Mouse (Mus musculus) E14TG2a.4 (cell line): ENCODE measurements at regions not wholly inside any gene's neighbourhood (a gene's known extent, or its start where the extent isn't known, plus 50 kb on each side); places are given as distances from the start of the nearest gene placed in this dataset.

Experiments
- H3K27me3 ChIP-seq: 2 replicates; pipeline ENCODE4 v1.6.1; 2014; ENCODE audit warnings: low read length, control low read depth; ENCODE audit not compliant: insufficient read depth
- H3K36me3 ChIP-seq: 2 replicates; pipeline ENCODE4 v1.6.1; 2014; ENCODE audit warnings: low read length, control low read depth; ENCODE audit not compliant: insufficient read depth
- H3K4me1 ChIP-seq: replicated peaks from 2 replicates; pipeline ENCODE4 v1.6.1; 2014; ENCODE audit warnings: low read depth, low read length, control low read depth
- H3K4me3 ChIP-seq: replicated peaks from 2 replicates; pipeline ENCODE4 v1.5.1; 2014; ENCODE audit warnings: mild to moderate bottlenecking, low read length
- H3K9me3 ChIP-seq: 2 replicates; pipeline ENCODE4 v1.6.1; 2014; ENCODE audit warnings: low read length, control low read depth
- CTCF ChIP-seq: conservative IDR thresholded peaks from 2 replicates; pipeline ENCODE4 v1.5.1; 2014; ENCODE audit warnings: low read length
- NANOG ChIP-seq: IDR thresholded peaks from 2 replicates; pipeline ENCODE4 v1.6.1; 2014; ENCODE audit warnings: borderline replicate concordance, low read length, mixed read lengths
- POU5F1 ChIP-seq: IDR thresholded peaks from 2 replicates; pipeline ENCODE4 v1.6.1; 2014; ENCODE audit warnings: low read length, borderline replicate concordance

GRCm38 (mm10) chr3:38641733-38642132, 157.1 kb upstream of the Ankrd50 start:
- H3K4me3 ChIP-seq, result no peak overlapping the region
- no peak for TF ChIP-seq CTCF
- TF ChIP-seq POU5F1, result no peak
- no peak for TF ChIP-seq NANOG
- no peaks in the 10 kb centered on the region for H3K27me3 ChIP-seq
- H3K36me3 ChIP-seq, result no peaks in the 10 kb centered on the region
- no peaks in the 10 kb centered on the region for H3K4me1 ChIP-seq
- H3K9me3 ChIP-seq, result peaks cover 8% of the 10 kb centered on the region; the same call in 1 of the 2 replicates

GRCm38 (mm10) chr3:38636806-38637205, 152.2 kb upstream of the Ankrd50 start:
- Histone ChIP-seq H3K9me3 (no peaks in the 10 kb centered on the region), H3K4me1 (no peaks in the 10 kb centered on the region), H3K4me3 (no peak overlapping the region), H3K27me3 (no peaks in the 10 kb centered on the region), H3K36me3 (no peaks in the 10 kb centered on the region)
- TF ChIP-seq CTCF, result no peak
- TF ChIP-seq NANOG, result no peak
- no peak for TF ChIP-seq POU5F1

DNA sequence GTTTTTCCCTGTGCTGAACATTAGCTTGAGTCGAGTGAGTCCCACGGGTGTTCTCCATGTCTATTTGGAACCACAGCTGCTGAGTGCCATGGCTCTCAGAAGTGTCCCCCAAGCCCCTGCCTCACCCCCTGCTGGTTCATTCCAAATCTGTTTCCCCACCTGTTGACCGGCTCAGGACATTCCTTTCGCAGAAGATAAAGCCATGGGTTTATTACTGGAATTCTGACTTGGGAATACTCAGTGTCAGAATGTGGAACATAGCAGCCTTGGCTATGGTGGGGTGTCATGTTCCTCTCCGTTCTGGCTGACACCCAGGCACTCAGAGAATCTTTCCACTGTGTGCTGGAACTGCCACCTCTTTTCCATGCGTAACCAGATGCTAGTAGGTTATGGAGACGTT, 148.7 kb upstream of the Ankrd50 start:
- H3K4me1 ChIP-seq, result no peaks in the 10 kb centered on the region
- no peak overlapping the region for H3K4me3 ChIP-seq
- H3K9me3 ChIP-seq, result no peaks in the 10 kb centered on the region
- no peaks in the 10 kb centered on the region for H3K36me3 ChIP-seq
- no peaks in the 10 kb centered on the region for H3K27me3 ChIP-seq
- TF ChIP-seq POU5F1 (no peak), NANOG (no peak), CTCF (no peak)

DNA sequence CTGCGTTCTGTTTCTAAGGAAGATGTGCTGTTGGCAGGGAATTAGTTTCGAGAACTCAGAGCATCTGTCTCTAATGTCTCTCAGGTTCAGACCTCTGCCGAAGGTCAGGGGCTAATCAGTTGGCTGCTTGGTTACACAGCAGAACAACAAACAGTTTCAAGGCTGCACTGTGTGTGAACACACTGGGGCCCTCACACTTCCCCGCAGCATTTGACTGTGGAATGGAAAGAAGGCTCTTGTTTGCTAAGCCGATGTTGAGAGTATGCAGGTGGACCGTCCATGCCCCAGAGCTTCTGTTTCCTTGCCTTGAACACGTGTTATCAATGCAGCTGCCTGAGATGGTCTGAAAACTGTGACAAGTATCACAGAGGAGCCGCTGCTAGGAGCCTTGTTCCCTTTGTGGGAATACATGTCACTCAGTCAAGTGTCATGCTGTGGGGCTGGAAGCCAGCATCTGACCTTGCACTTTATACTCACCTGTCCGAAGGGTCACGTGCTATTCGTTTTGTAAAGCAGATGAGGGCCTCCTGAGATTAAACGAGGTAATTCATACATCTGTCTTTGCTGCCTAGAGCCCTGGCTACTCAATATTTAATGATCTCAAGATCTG, 141.0 kb upstream of the Ankrd50 start:
- no peak for TF ChIP-seq NANOG
- no peak for TF ChIP-seq POU5F1
- TF ChIP-seq CTCF, result no peak
- no peaks in the 10 kb centered on the region for H3K9me3 ChIP-seq
- H3K4me1 ChIP-seq, result no peaks in the 10 kb centered on the region
- no peak overlapping the region for H3K4me3 ChIP-seq
- H3K36me3 ChIP-seq, result no peaks in the 10 kb centered on the region
- no peaks in the 10 kb centered on the region for H3K27me3 ChIP-seq

DNA sequence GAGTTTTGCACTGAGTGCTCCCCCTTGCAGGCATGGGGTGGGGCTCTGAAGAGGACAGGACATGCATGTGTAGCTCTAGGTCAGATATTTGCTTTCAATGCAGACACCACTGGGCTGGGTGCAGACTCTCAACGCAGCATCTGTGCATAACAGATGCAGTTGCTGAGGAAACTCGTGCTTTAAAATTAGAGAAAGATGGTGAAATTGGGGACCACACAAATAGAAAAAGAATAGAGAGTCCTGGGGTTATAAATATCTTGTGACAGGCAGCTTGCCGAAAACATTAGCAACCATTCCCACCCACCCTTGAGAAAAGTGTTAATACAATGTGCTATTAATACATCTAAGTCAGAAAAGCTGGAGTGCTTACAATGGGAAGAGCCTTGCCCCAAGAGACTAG, 133.3 kb upstream of the Ankrd50 start:
- TF ChIP-seq NANOG (no peak), POU5F1 (no peak), CTCF (no peak)
- Histone ChIP-seq H3K9me3 (no peaks in the 10 kb centered on the region), H3K36me3 (no peaks in the 10 kb centered on the region), H3K4me1 (no peaks in the 10 kb centered on the region), H3K4me3 (no peak overlapping the region), H3K27me3 (no peaks in the 10 kb centered on the region)

DNA sequence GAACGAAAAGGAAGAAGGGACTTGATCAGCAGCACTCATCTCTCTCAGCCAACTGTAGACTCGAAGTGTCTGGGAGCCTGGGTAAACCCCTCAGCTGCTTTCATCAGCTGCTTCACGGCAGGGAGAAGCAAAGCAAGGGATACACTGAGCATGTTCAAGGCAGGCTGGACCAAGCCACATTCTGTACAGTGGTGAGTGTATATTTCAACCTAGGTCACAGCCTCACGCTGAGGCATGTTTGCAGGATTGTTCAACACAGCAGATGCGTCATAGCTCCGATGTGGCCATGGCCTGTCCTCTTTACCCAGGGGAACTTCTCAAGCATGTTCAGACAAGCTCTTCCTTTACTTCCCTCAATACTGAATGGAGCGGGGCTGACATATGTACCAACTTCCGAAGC, 132.6 kb upstream of the Ankrd50 start:
- H3K9me3 ChIP-seq, result no peaks in the 10 kb centered on the region
- no peaks in the 10 kb centered on the region for H3K27me3 ChIP-seq
- no peaks in the 10 kb centered on the region for H3K36me3 ChIP-seq
- TF ChIP-seq NANOG (no peak), CTCF (no peak), POU5F1 (no peak)
- H3K4me1 ChIP-seq, result no peaks in the 10 kb centered on the region
- H3K4me3 ChIP-seq, result no peak overlapping the region

DNA sequence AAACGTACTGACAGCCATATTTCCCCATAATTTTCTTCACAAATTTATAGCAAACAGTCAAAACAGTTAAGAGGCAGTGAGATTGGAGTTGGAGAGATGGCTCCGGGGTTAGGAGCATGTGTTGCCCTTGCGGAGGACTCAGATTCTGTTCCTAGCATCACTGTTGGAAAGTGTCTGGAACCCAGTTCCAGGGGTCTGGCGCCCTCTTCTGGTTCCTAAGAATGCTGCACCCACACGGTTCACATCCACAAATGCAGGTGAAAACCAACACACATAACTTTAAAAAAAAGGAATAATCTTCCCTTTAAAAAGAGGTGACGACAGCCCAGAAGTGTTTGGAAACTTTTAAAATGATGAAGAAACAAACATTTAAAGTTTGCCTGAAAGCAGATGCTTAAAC, 129.1 kb upstream of the Ankrd50 start:
- 0 out of 2 replicates have a peak, but pooled peaks have one; percentile 14 for TF ChIP-seq CTCF
- no peak for TF ChIP-seq POU5F1
- TF ChIP-seq NANOG, result no peak
- H3K4me3 ChIP-seq, result no peak overlapping the region

DNA sequence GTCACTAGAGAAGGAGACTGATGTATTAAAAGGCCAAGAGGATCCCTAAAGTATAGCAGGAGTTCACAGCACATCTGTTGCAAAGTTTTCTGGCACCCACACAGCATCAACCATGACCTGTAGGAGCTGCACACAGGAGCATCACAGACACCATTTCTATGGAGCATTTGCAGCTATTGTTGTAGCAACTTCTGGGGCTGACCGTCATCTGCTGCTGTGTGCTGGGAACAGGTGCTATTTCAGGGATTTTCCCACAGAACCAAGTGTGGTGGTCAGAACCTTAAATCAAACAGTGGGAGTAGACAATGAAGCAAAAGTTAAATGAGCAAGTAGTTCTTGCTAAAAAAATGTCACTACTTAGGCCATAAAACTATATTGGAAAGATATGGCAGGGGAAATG, 106.9 kb upstream of the Ankrd50 start:
- H3K4me3 ChIP-seq, result no peak overlapping the region
- H3K36me3 ChIP-seq, result no peaks in the 10 kb centered on the region
- no peak for TF ChIP-seq POU5F1
- no peak for TF ChIP-seq CTCF
- TF ChIP-seq NANOG, result no peak
- H3K27me3 ChIP-seq, result no peaks in the 10 kb centered on the region
- H3K4me1 ChIP-seq, result no peaks in the 10 kb centered on the region
- H3K9me3 ChIP-seq, result peaks cover 9% of the 10 kb centered on the region; the same call in 1 of the 2 replicates

More for the DNA sequence above, 129.1 kb upstream of the Ankrd50 start:
- Histone ChIP-seq H3K9me3 (no peaks in the 10 kb centered on the region), H3K27me3 (no peaks in the 10 kb centered on the region), H3K36me3 (no peaks in the 10 kb centered on the region), H3K4me1 (no peaks in the 10 kb centered on the region)

DNA sequence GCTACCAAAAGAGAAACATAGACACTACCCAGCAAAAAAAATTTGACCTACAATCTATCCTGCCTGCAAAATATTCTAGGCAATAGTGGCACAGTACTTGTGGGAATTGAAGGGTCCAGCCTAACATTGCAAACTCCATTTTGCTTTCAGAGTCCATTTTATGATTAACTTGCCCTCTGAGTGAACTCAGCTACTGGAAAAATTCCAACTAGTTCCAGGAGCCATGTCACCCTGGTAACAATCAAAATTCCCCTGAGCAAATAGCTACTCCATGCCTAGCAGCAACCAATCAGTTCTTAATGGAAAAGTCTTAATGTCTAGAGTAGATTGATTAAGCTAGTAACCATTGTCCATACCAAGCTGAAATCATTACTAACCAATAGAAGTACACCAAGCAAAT, 104.3 kb upstream of the Ankrd50 start:
- TF ChIP-seq CTCF (no peak), POU5F1 (no peak), NANOG (no peak)
- H3K4me3 ChIP-seq, result no peak overlapping the region
- no peaks in the 10 kb centered on the region for H3K27me3 ChIP-seq

More for the DNA sequence above, 104.3 kb upstream of the Ankrd50 start:
- Histone ChIP-seq H3K9me3 (peaks cover 9% of the 10 kb centered on the region; the same call in 1 of the 2 replicates), H3K36me3 (no peaks in the 10 kb centered on the region), H3K4me1 (no peaks in the 10 kb centered on the region)
